Mouse (Mus musculus): ENCODE measurements around the gene Synpo2.

DNA sequence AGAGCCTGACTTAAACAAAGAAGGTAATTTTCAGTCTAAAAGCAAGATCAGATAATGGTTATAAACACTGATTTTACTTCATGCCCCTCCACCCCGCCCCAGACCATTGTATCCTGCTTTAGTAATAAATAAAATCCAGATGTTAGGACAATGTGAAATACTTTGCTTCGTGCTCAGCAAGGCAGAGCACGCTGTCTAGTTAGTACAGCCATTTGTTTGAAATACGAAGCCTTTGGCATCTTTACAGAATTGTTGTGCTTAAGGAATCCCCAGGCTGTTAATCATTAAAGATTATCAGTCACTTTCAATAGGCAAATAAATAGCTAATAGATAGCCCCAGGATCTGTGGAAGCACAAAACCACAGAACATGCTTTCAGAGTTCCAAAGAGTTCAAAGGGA is 9.7 kb upstream of the Synpo2 start:
- TF ChIP-seq CTCF (conservative IDR thresholded peaks at IDR 0.05; ENCODE audit: insufficient read depth, insufficient read length, low read depth, low read length) (no peak), POLR2A (IDR thresholded peaks at IDR 0.05; ENCODE audit: low read depth, low read length) (no peak)

Data from kidney, adult 2 months (tissue).